Mouse (Mus musculus) spleen, adult 2 months (tissue): ENCODE measurements at regions not wholly inside any gene's neighbourhood (a gene's known extent, or its start where the extent isn't known, plus 50 kb on each side); places are given as distances from the start of the nearest gene placed in this dataset.

Source experiments
- DNase-seq, 2 experiments: peaks; one replicate each; pipeline versions ENCODE4 v3.0.0 to v3.0.0-alpha.2; 2012 to 2021; ENCODE audit warnings: low spot score in 2 of 2, low read depth in 1 of 2
- H3K27ac ChIP-seq: fragments of 200-500 bp; 2 replicates; pipeline ENCODE4 v1.5.1; 2012; ENCODE audit warnings: low read length, inconsistent platforms; ENCODE audit not compliant: insufficient read depth
- H3K27me3 ChIP-seq: fragments of 200-500 bp; 2 replicates; pipeline ENCODE4 v1.6.1; 2012; ENCODE audit warnings: mild to moderate bottlenecking, moderate library complexity, low read length, inconsistent platforms; ENCODE audit not compliant: control insufficient read depth, insufficient read depth
- H3K36me3 ChIP-seq: fragments of 200-500 bp; 2 replicates; pipeline ENCODE4 v1.6.1; 2012; ENCODE audit warnings: mild to moderate bottlenecking, low read length, inconsistent platforms; ENCODE audit not compliant: control insufficient read depth, insufficient read depth
- H3K4me1 ChIP-seq: fragments of 200-500 bp; 2 replicates; pipeline ENCODE4 v1.6.1; 2011; ENCODE audit warnings: inconsistent platforms; ENCODE audit not compliant: control insufficient read depth, insufficient read depth, insufficient read length
- H3K4me3 ChIP-seq: fragments of 200-500 bp; 2 replicates; pipeline ENCODE4 v1.5.1; 2011; ENCODE audit warnings: mild to moderate bottlenecking, inconsistent platforms; ENCODE audit not compliant: insufficient read depth, insufficient read length; ENCODE audit errors: extremely low read depth
- CTCF ChIP-seq: fragments of 200-500 bp; IDR thresholded peaks from 2 replicates; pipeline ENCODE4 v1.5.1; 2011; ENCODE audit warnings: mild to moderate bottlenecking, inconsistent platforms; ENCODE audit not compliant: insufficient read depth, insufficient read length, insufficient replicate concordance; ENCODE audit errors: extremely low read depth
- POLR2A ChIP-seq: fragments of 200-500 bp; IDR thresholded peaks from 2 replicates; pipeline ENCODE4 v1.6.1; 2011; ENCODE audit warnings: low read depth, low read length, inconsistent platforms
- WGBS: fragments of 180-500 bp; shearing (Covaris S2); methylation state at CpG from one replicate; pipeline ENCODE4 v1.1.7; 2018; 5-methylcytosine and 5-hydroxymethylcytosine counted together

DNA sequence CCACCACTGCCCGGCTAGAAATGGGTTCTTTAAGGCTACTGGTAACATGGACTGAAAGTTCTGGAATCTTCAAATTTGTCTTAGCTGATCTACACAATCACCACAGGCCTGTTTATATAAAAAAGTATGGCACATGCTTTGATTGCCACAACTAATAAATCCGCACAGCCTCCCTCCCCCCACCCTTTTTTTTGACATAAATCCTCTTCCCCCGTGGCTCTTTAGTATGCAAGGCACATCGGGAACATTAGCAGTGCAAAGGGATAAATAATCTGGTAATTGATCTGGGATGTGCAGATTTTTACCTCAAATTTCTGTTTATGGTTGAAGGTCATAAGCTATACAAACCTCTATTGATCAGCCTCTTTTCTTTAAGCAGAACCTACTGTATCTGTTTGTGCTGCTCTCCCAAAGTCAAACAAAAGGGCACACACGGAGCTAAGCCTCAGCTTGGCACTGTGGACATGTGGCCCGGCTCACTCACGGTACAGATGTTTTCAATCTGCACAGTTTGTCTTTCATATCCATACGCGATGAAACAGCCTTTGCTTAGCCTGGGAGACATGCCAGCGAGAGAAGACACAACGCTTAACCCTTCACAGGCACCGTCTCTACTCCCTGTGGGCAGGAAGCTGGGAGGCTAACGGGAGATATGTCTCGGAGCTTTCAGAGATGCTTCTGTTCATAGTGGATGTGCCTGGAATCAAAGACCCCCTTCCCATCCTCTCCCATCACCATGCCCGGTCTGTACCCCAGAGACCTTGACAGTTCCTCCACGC is 235.3 kb upstream of the Maf start:
- Histone ChIP-seq H3K4me3 (no peak overlapping the region), H3K27ac (no peak overlapping the region), H3K4me1 (no peaks in the 10 kb centered on the region), H3K27me3 (no peaks in the 10 kb centered on the region), H3K36me3 (no peaks in the 10 kb centered on the region)
- WGBS: 87% methylated on average over 16 of the region's 16 CpGs
- DNase-seq: no peak
- no peak for TF ChIP-seq CTCF
- TF ChIP-seq POLR2A: no peak

DNA sequence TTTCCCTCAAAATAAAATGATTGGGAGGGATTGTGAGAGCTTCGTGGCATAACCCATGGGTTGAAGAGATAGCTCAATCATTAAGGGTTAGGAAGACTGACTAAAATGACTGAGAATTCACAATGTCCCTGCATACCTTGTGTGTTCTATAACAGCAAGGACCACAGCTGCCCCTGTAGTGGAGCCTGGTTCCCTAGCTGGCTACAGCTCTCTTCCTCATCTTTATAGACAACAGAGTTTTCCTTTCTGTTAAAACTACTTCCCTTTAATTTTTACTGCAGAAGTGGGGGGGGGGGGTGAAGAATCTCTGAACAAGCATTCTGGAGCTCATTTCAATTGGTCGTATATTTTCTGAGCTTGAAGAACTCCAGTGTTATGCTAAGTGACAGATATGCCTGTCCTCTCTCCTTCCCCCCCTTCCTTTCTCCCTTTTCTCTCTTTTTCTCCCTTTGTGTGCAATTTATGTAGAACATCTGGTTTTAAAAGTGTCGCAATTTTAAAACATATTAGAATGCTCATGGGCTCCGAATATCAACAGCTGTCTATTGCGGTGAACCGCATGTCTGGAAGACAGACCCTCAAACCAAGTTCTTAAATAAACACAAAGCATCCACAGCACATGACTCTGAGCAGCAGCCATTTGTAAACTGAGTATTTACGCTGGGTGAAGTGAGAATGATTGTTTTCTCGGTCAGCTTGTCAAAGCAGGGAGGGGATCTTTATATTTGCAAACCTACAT is 222.0 kb upstream of the Maf start:
- DNase-seq: no peak
- Histone ChIP-seq H3K4me1 (no peaks in the 10 kb centered on the region), H3K36me3 (no peaks in the 10 kb centered on the region), H3K27ac (no peak overlapping the region), H3K4me3 (no peak overlapping the region), H3K27me3 (no peaks in the 10 kb centered on the region)
- no peak for TF ChIP-seq POLR2A
- no peak for TF ChIP-seq CTCF
- WGBS: 54% methylated on average over 8 of the region's 8 CpGs

DNA sequence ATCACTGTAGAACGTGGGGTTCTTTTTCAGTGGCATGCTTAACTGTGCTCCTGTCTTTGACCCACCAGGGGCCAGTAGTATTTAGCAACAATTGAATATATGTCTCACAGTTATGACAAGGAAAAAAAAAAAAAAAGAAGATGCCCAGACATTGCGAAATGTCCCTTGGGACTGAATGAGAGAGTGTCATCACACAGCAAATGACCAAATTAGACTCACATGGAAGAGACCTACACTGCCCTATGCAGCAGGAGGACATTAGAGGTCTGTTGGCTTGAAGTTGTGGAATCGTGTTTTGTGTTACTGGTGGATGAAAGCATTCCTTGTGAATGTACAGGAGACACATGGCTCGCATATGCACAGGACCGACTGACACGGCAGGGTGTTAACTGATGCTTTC is 214.3 kb upstream of the Maf start:
- Histone ChIP-seq H3K36me3 (no peaks in the 10 kb centered on the region), H3K4me1 (no peaks in the 10 kb centered on the region), H3K27me3 (no peaks in the 10 kb centered on the region), H3K4me3 (no peak overlapping the region), H3K27ac (no peak overlapping the region)
- no peak for DNase-seq
- 86% methylated on average over 6 of the region's 6 CpGs for WGBS
- no peak for TF ChIP-seq CTCF

DNA sequence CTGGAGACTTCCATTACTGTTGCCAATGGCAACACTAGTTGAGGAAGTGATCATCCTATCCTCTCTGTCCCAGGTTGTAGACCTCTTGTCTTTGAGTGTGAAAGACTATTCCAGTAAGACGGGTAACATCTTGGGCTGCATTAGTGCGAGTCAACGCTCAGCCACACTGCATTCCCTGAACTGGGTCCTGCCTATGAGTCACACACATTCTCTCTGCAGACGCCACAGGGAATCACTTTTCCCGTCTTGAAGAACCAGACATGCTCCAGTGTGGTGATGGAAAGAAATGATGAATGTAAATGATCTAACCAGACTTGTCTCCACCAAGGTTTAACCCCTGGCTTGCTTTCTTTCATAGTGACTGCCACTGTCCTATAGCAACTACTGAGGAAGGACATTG is 199.1 kb upstream of the Maf start:
- TF ChIP-seq CTCF: no peak
- no peak for TF ChIP-seq POLR2A
- no peak for DNase-seq
- Histone ChIP-seq H3K4me3 (no peak overlapping the region), H3K36me3 (no peaks in the 10 kb centered on the region), H3K4me1 (no peaks in the 10 kb centered on the region), H3K27ac (no peak overlapping the region), H3K27me3 (no peaks in the 10 kb centered on the region)
- WGBS: 91% methylated on average over 5 of the region's 5 CpGs

DNA sequence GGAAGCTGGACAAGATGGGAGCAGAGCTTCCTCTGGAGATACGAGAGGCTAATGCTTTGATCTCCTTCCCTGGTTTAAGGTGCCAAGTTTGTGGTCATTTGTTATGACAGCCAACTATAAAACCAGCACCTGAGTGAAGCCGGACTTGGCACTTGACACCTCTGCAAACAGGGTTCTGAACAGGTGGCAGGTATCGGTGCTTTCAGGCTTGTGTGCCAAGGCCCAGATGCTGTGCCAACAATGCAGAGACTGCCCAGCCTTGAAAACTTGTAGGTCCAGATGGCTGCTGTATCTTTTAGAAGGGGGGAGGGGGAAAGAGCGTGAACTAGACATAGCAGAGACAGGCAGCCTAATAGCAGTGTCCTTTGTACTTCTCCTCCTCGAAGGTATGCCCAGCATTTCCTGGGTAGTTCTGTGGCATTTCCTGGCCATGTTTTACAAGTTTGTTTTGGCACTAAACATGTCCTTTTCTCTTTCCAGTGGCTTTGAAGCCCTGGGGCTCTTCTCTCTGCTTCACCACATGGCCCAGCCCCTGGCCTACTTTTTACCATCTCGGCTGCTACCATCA is 196.3 kb upstream of the Maf start:
- no peak overlapping the region for H3K27ac ChIP-seq
- no peaks in the 10 kb centered on the region for H3K27me3 ChIP-seq
- H3K36me3 ChIP-seq: no peaks in the 10 kb centered on the region
- H3K4me1 ChIP-seq: no peaks in the 10 kb centered on the region
- no peak for DNase-seq
- no peak for TF ChIP-seq CTCF
- no peak for TF ChIP-seq POLR2A
- H3K4me3 ChIP-seq: no peak overlapping the region
- 70% methylated on average over 6 of the region's 6 CpGs for WGBS

DNA sequence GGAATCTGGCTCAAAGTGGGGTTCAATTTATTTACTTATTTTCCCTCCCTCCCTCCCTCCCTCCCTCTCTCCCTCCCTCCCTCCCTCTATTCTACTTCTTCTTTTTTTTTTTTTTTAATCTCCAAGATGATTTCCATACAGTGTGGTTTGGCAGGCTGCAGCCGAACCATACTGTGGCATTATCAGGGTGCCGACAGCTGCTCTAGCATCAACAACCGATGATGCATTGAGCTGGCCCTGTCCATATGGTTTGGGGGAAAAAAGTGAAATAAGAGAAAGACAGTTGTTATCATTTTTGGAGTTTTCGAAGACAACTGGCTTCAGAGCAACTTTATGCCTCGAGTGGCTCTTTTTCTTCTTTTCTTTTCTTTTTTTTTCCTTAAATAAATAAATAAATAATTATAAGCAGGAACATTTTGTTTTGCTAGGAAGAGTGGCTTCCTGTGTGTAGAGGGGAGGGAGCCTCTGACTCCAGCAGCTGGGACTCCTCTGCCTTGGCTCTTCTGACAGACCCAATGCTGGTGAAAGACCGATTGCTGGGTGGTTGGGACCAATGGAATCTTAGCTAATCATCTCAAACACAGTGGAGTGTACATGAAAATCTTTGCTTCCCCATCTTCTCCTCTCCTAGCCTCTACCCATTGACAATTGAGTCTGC is 190.1 kb upstream of the Maf start:
- H3K27me3 ChIP-seq: no peaks in the 10 kb centered on the region
- no peak overlapping the region for H3K27ac ChIP-seq
- no peak for DNase-seq
- H3K4me1 ChIP-seq: no peaks in the 10 kb centered on the region
- H3K36me3 ChIP-seq: no peaks in the 10 kb centered on the region
- H3K4me3 ChIP-seq: no peak overlapping the region
- TF ChIP-seq CTCF (no peak), POLR2A (no peak)
- 59% methylated on average over 6 of the region's 6 CpGs for WGBS
